Mouse (Mus musculus): Measurements from ENCODE around the gene Npw. TPM values are rescaled to one million over a fixed set of nuclear protein-coding genes. Genes with fewer than 3 reads are reported as not detected.

Gene Npw
- polyA plus RNA-seq, 1 experiment from 2014 or later, result not detected

DNA sequence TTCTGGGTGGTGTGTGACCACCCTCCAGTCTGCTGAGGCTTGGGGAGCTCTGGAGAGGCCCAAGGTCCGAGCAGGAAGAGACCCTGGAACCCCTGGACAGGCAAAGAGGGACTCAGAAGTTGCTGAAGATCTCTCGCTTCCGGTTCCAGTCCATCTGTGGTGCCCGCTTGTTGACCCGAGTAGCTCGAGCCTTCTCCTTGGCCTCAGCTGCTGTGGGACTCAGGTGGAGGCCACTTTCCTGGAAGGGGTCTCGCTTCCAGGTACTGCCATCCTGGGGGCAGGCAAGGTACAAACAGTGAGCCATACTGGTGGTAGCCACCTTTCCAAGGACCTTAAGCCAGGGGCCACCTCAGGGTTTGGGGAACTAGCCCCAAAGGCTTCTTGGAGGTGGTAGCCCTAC lies 18.1 kb downstream of the Npw start:
- H3K4me1 ChIP-seq (ENCODE audit: control insufficient read depth, insufficient read depth, low read length), result no peaks in the 10 kb centered on the region
- no peak overlapping the region for H3K27ac ChIP-seq (replicated peaks; ENCODE audit: low read depth, low read length)
- no peaks in the 10 kb centered on the region for H3K27me3 ChIP-seq (ENCODE audit: control insufficient read depth, insufficient read depth, low read length)
- peaks cover 6% of the 10 kb centered on the region; the same call in 1 of the 2 replicates for H3K36me3 ChIP-seq (ENCODE audit: control insufficient read depth, insufficient read depth, low read length)
- DNase-seq (no peak), ATAC-seq (ENCODE audit: low FRiP score, low TSS enrichment) (no peak)
- no peak overlapping the region for H3K9ac ChIP-seq (replicated peaks; ENCODE audit: low read length)
- H3K9me3 ChIP-seq (ENCODE audit: control insufficient read depth, low read length), result no peaks in the 10 kb centered on the region
- no peak overlapping the region for H3K4me2 ChIP-seq (ENCODE audit: low read length)
- 85% methylated on average over 7 of the region's 7 CpGs for WGBS
- no peak overlapping the region for H3K4me3 ChIP-seq (replicated peaks; ENCODE audit: low read depth, low read length)

GRCm38 (mm10) chr17:24639571-24639988 lies 18.7 kb downstream of the Npw start:
- no peaks in the 10 kb centered on the region for H3K4me1 ChIP-seq (ENCODE audit: control insufficient read depth, insufficient read depth, low read length)
- WGBS, result 84% methylated on average over 5 of the region's 5 CpGs
- H3K9ac ChIP-seq (replicated peaks; ENCODE audit: low read length), result no peak overlapping the region
- ATAC-seq (ENCODE audit: low FRiP score, low TSS enrichment) (no peak), DNase-seq (no peak)
- H3K27me3 ChIP-seq (ENCODE audit: control insufficient read depth, insufficient read depth, low read length), result no peaks in the 10 kb centered on the region
- H3K4me3 ChIP-seq (replicated peaks; ENCODE audit: low read depth, low read length), result no peak overlapping the region
- H3K36me3 ChIP-seq (ENCODE audit: control insufficient read depth, insufficient read depth, low read length), result peaks cover 6% of the 10 kb centered on the region; the same call in 1 of the 2 replicates
- no peaks in the 10 kb centered on the region for H3K9me3 ChIP-seq (ENCODE audit: control insufficient read depth, low read length)
- no peak overlapping the region for H3K27ac ChIP-seq (replicated peaks; ENCODE audit: low read depth, low read length)
- no peak overlapping the region for H3K4me2 ChIP-seq (ENCODE audit: low read length)

GRCm38 (mm10) chr17:24638840-24639239 lies 19.4 kb downstream of the Npw start:
- WGBS, result 82% methylated on average over 9 of the region's 9 CpGs
- Histone ChIP-seq H3K27me3 (ENCODE audit: control insufficient read depth, insufficient read depth, low read length) (no peaks in the 10 kb centered on the region), H3K4me1 (ENCODE audit: control insufficient read depth, insufficient read depth, low read length) (no peaks in the 10 kb centered on the region), H3K9me3 (ENCODE audit: control insufficient read depth, low read length) (no peaks in the 10 kb centered on the region), H3K9ac (replicated peaks; ENCODE audit: low read length) (no peak overlapping the region), H3K36me3 (ENCODE audit: control insufficient read depth, insufficient read depth, low read length) (peaks cover 6% of the 10 kb centered on the region; the same call in 1 of the 2 replicates), H3K4me2 (ENCODE audit: low read length) (no peak overlapping the region), H3K4me3 (replicated peaks; ENCODE audit: low read depth, low read length) (no peak overlapping the region), H3K27ac (replicated peaks; ENCODE audit: low read depth, low read length) (no peak overlapping the region)
- ATAC-seq (ENCODE audit: low FRiP score, low TSS enrichment) (no peak), DNase-seq (no peak)

DNA sequence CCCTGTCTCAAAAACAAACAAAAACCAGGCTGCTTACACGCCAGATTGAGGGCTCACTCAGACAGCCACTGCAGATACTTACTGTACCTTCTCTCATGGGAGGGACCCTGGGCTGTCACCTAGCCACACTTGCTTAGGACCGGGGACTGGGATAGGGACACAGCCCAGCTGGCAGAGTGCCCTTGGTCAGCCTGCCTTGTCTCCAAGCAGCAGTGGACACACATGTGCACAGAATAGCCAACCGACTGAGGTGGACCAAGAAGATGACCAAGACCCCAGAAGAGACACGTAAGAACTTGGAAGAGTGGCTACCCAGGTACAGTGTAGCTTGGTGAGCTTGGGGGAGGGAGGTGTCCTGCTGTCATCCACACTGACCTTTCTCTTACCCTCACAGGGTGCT lies 20.0 kb downstream of the Npw start:
- no peak overlapping the region for H3K27ac ChIP-seq (replicated peaks; ENCODE audit: low read depth, low read length)
- no peak for ATAC-seq (ENCODE audit: low FRiP score, low TSS enrichment)
- DNase-seq, result no peak
- H3K4me3 ChIP-seq (replicated peaks; ENCODE audit: low read depth, low read length), result no peak overlapping the region
- 88% methylated on average over 4 of the region's 4 CpGs for WGBS
- no peak overlapping the region for H3K4me2 ChIP-seq (ENCODE audit: low read length)
- H3K36me3 ChIP-seq (ENCODE audit: control insufficient read depth, insufficient read depth, low read length), result peaks cover 6% of the 10 kb centered on the region; the same call in 1 of the 2 replicates
- no peak overlapping the region for H3K9ac ChIP-seq (replicated peaks; ENCODE audit: low read length)
- no peaks in the 10 kb centered on the region for H3K27me3 ChIP-seq (ENCODE audit: control insufficient read depth, insufficient read depth, low read length)
- H3K4me1 ChIP-seq (ENCODE audit: control insufficient read depth, insufficient read depth, low read length), result peaks cover under 1% of the 10 kb centered on the region; the same call in 1 of the 2 replicates
- H3K9me3 ChIP-seq (ENCODE audit: control insufficient read depth, low read length), result no peaks in the 10 kb centered on the region

GRCm38 (mm10) chr17:24636781-24637481 lies 21.3 kb downstream of the Npw start:
- WGBS, result 60% methylated on average over 5 of the region's 5 CpGs
- no peak for ATAC-seq (ENCODE audit: low FRiP score, low TSS enrichment)
- Histone ChIP-seq H3K27me3 (ENCODE audit: control insufficient read depth, insufficient read depth, low read length) (no peaks in the 10 kb centered on the region), H3K4me3 (replicated peaks; ENCODE audit: low read depth, low read length) (no peak overlapping the region), H3K27ac (replicated peaks; ENCODE audit: low read depth, low read length) (no peak overlapping the region), H3K4me1 (ENCODE audit: control insufficient read depth, insufficient read depth, low read length) (peaks cover 8% of the 10 kb centered on the region), H3K36me3 (ENCODE audit: control insufficient read depth, insufficient read depth, low read length) (peaks cover 6% of the 10 kb centered on the region; the same call in 1 of the 2 replicates), H3K9me3 (ENCODE audit: control insufficient read depth, low read length) (no peaks in the 10 kb centered on the region), H3K9ac (replicated peaks; ENCODE audit: low read length) (no peak overlapping the region), H3K4me2 (ENCODE audit: low read length) (no peak overlapping the region)
- DNase-seq, result no peak

- Histone ChIP-seq H3K36me3 (ENCODE audit: control insufficient read depth, insufficient read depth, low read length) (peaks cover 8% of the 10 kb centered on the region; the same call in 1 of the 2 replicates), H3K27me3 (ENCODE audit: control insufficient read depth, insufficient read depth, low read length) (no peaks in the 10 kb centered on the region), H3K4me1 (ENCODE audit: control insufficient read depth, insufficient read depth, low read length) (peaks cover 12% of the 10 kb centered on the region), H3K27ac (replicated peaks; ENCODE audit: low read depth, low read length) (no peak overlapping the region), H3K4me2 (ENCODE audit: low read length) (no peak overlapping the region), H3K9me3 (ENCODE audit: control insufficient read depth, low read length) (no peaks in the 10 kb centered on the region), H3K4me3 (replicated peaks; ENCODE audit: low read depth, low read length) (no peak overlapping the region), H3K9ac (replicated peaks; ENCODE audit: low read length) (no peak overlapping the region)
- no peak for DNase-seq
- WGBS, result 91% methylated on average over 5 of the region's 5 CpGs
- no peak for ATAC-seq (ENCODE audit: low FRiP score, low TSS enrichment)
Observed at GRCm38 (mm10) chr17:24635694-24636093, 22.6 kb downstream of the Npw start.

DNA sequence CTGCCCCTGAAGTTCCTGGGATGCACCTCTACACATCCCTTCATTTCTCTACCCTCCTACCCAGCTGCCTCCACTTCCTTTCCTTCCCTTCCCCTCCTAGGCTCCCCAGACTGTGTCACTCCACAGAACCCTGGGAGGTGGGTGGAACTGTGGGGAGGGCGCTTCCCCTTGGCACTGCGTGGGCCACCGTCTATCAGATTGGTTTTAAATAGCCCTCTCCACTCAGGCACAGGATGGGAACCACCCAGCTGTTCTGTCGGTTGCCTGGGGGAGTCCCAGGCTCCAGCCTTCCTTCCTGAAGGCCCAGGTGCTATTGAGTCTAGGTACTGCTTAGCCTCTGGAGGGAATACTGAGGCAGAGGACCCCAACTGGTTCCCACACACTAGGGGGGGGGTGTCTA lies 23.2 kb downstream of the Npw start:
- WGBS, result 85% methylated on average over 4 of the region's 4 CpGs
- H3K4me1 ChIP-seq (ENCODE audit: control insufficient read depth, insufficient read depth, low read length), result peaks cover 12% of the 10 kb centered on the region
- no peak overlapping the region for H3K4me3 ChIP-seq (replicated peaks; ENCODE audit: low read depth, low read length)
- H3K27ac ChIP-seq (replicated peaks; ENCODE audit: low read depth, low read length), result no peak overlapping the region
- H3K4me2 ChIP-seq (ENCODE audit: low read length), result no peak overlapping the region
- DNase-seq (no peak), ATAC-seq (ENCODE audit: low FRiP score, low TSS enrichment) (no peak)
- H3K9ac ChIP-seq (replicated peaks; ENCODE audit: low read length), result no peak overlapping the region
- H3K9me3 ChIP-seq (ENCODE audit: control insufficient read depth, low read length), result no peaks in the 10 kb centered on the region
- peaks cover 14% of the 10 kb centered on the region for H3K36me3 ChIP-seq (ENCODE audit: control insufficient read depth, insufficient read depth, low read length)
- H3K27me3 ChIP-seq (ENCODE audit: control insufficient read depth, insufficient read depth, low read length), result no peaks in the 10 kb centered on the region

GRCm38 (mm10) chr17:24633831-24634230 lies 24.4 kb downstream of the Npw start:
- no peaks in the 10 kb centered on the region for H3K27me3 ChIP-seq (ENCODE audit: control insufficient read depth, insufficient read depth, low read length)
- H3K27ac ChIP-seq (replicated peaks; ENCODE audit: low read depth, low read length), result no peak overlapping the region
- ATAC-seq (ENCODE audit: low FRiP score, low TSS enrichment) (no peak), DNase-seq (no peak)
- no peaks in the 10 kb centered on the region for H3K9me3 ChIP-seq (ENCODE audit: control insufficient read depth, low read length)
- no peak overlapping the region for H3K9ac ChIP-seq (replicated peaks; ENCODE audit: low read length)
- H3K36me3 ChIP-seq (ENCODE audit: control insufficient read depth, insufficient read depth, low read length), result peaks cover 25% of the 10 kb centered on the region
- H3K4me3 ChIP-seq (replicated peaks; ENCODE audit: low read depth, low read length), result no peak overlapping the region
- peaks cover 12% of the 10 kb centered on the region for H3K4me1 ChIP-seq (ENCODE audit: control insufficient read depth, insufficient read depth, low read length)
- H3K4me2 ChIP-seq (ENCODE audit: low read length), result no peak overlapping the region
- WGBS, result 97% methylated on average over 11 of the region's 11 CpGs

DNA sequence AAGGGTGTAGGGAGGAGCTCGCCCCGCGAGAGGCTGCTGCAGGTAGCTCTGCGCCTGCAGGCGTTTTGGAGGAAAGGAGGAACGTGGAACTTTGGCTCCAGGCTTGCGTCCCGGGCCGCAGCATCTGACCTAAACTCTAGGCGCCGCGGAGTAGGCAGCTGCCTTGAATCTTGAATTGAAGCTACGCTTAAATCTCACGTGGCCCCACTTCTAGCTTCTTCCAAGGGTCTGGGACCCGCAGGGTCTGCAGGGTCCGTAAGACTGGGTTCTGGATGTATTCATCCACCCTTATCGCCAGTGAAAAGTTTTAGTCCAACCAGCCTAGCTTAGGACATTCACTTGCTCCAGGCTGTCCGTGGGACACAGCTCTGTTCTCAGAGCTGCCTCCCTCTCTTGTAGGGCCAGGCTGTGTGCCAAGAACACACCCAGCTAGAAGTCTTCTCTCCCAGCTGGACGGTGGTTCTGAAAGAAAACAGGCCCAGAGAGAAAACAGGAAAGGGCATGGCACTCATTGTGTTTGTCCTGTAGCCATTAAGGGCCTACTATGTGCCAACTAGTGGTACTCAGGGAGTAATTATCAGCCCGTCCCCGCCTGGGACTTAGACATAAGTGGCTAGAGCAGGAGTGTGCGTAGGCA lies 25.3 kb downstream of the Npw start:
- H3K9ac ChIP-seq (replicated peaks; ENCODE audit: low read length), result peak overlapping the region; percentile 70
- peak overlapping the region; percentile 84 for H3K4me2 ChIP-seq (ENCODE audit: low read length)
- no peaks in the 10 kb centered on the region for H3K27me3 ChIP-seq (ENCODE audit: control insufficient read depth, insufficient read depth, low read length)
- H3K36me3 ChIP-seq (ENCODE audit: control insufficient read depth, insufficient read depth, low read length), result peaks cover 27% of the 10 kb centered on the region
- no peaks in the 10 kb centered on the region for H3K9me3 ChIP-seq (ENCODE audit: control insufficient read depth, low read length)
- peak overlapping the region; percentile 70 for H3K27ac ChIP-seq (replicated peaks; ENCODE audit: low read depth, low read length)
- ATAC-seq (ENCODE audit: low FRiP score, low TSS enrichment) (0 out of 2 replicates have a peak, but pooled peaks have one; percentile 6), DNase-seq (peak; percentile 21)
- WGBS, result 13% methylated on average over 22 of the region's 22 CpGs
- H3K4me3 ChIP-seq (replicated peaks; ENCODE audit: low read depth, low read length), result peak overlapping the region; percentile 66
- peaks cover 12% of the 10 kb centered on the region for H3K4me1 ChIP-seq (ENCODE audit: control insufficient read depth, insufficient read depth, low read length)

Data from midbrain, embryonic 14.5 days (tissue).